Mouse (Mus musculus) brain, adult 2 months (tissue): ENCODE data around the gene Mlx.
A peak's percentile ranks its signal among the peaks of the same experiment; 100 is the strongest.
"Not testable (repeated sequence)": the region's sequence is repeated elsewhere in the genome, so short reads cannot be mapped to it uniquely, and the experiment has no call there.

Experiments used
- DNase-seq: peaks from one replicate; pipeline ENCODE4 v3.0.0; 2011; ENCODE audit warnings: low read depth, low spot score

Gene Mlx

DNA sequence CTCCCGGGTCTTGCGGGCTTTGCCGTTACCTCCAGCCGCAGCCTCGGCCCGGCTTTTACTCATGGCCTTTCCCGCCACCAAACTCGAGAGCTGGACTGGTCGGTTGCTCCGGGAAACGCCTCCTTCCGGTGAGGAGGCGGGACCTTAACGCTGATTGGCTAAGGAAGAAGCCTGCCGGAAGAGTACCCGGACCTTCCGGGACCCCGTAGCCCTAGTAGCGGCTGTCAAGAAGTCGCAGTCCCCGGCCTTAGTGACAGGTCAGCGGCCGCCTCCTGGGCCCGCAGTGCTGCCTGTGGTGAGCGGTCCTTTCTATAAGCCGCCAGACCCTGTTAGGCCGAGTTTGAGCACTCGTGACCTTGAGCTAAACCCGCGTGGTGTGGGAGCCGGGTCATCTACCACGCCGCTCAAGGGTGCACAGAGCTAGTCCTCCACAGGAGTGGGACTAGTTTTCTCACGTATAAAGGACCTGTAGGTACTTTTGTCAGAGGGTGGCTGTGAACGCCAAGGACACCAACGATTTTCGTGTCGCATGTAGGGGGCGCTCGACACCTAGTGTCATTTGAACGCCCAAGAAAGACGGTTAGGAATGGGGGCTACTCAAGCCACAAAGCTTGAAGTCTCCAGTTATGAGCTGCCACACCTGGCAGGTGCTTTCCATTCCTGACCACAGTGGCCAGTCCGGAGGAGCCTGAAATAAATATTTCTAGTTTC is 8.4 kb downstream of the Mlx start, which contains the start of gene Psmc3ip:
Gene Psmc3ip, minus strand, starts transcription at position 123 of the 711 bp plus-strand sequence.
- peak; percentile 98 for DNase-seq

DNA sequence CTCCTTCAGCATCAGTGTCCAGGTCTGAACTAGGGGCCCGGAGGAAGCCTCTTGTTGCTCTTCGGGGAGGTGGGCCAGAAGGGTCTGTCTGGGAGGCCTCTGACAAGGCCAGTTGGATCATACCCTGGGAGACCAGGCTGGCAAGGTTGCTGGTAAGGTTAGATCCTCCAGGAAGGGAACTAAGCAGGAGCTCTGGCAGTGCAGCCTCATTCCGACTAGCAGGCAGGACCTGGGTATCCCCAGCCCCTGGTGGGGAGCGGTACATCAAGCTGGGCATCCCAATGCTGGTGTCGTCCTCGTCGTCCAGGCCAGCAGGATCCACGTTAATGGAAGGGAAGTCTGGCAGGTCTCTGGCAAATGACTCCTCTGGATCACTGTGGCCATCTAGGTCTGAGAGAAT is 11.2 kb downstream of the Mlx start:
- no peak for DNase-seq

DNA sequence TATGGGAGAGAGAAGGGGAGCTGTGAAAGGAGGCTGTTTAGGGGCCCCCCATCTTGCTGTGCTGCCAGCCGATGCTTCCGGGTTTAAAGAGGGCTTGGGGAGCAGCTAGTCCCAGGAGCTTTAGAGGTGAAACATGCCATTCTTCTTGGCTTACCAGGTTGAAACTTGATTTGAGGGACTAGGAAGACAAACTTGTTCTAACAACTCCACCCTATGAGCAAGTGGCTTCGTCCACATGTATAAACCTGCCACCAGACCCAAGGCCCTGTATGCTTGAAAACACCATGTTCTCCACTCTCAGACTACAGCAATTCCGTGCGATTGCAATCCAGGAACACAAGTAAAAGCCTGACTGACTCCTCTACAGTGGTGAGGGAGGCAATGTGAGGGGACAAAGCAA is 15.9 kb downstream of the Mlx start:
- no peak for DNase-seq

DNA sequence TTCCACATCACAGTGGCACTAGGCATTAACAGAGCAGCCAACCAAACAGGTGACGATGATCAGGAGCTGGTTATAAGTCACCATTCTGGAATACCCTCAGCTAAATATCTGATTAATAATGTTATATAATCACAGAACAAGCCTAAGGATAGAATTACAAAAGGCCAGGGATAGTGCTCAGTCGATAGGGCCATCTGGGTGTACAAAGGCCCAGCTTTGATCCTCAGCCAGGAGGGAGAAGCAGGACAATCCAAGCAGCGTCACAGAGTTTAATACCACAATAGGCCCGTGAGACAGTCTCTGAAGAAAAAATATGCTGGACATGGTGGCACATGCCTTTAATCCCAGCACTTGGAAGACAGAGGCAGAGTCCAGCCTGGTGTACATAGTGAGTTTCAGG is 22.3 kb downstream of the Mlx start:
- DNase-seq: peak; percentile 29

- DNase-seq: no peak
Measured at GRCm38 (mm10) chr11:101110708-101111107, 23.6 kb downstream of the Mlx start.

DNA sequence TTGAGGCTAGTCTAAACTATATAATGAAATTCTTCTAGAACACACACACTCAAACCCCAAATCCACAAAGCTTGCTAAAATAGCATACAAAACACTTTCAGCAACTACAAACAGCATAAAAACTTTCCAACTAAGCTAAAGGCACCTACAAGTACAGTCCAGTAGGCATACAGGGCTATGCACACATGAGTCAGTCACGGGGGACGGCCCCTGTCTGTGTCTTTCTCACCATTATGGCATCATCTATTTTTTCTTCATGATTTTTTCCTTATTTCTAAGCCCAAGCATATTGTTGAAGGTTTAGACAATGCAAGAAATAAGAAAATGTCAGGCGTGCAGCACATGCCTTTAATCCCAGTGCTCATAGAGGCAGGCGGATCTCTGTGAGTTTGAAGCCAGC is 24.1 kb downstream of the Mlx start:
- no peak for DNase-seq

DNA sequence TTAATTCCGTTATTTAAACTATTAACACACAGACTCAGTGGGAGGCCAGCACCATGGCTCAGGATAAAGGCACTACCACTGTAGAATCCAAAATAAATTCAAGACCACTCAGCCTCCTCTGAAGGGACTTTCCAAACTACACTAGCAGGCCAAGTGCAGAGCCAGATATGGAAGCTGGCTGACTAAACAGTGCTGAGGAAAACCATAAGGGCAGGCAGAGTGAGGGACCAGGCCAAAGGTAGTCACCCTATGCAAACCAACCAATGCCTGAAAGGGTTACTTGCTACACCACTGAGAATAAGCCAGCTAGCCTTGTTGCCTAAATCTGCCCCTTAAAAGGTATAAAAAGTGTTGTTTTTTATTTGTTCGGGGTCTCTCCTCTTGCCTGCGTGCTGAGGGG is 25.1 kb downstream of the Mlx start:
- DNase-seq: no peak

DNA sequence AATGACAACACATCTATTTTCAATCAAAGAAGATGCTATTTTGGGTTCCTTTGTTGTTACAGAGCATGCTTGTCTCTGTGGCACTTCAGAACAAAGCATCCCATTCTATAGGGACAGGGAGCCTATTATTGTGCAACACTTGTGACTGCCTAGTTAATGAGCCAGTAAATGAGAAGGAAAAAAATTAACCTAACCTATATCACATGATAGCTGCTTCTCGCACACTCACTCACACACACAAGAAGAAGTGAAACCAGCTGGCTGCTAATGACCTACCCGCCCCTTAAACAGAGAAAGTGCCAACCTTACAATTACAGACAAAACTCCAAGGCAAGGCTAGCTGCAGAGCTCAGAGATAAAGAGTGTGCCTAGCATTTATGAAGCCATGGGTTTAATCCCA is 28.5 kb downstream of the Mlx start:
- DNase-seq: peak; percentile 82

DNA sequence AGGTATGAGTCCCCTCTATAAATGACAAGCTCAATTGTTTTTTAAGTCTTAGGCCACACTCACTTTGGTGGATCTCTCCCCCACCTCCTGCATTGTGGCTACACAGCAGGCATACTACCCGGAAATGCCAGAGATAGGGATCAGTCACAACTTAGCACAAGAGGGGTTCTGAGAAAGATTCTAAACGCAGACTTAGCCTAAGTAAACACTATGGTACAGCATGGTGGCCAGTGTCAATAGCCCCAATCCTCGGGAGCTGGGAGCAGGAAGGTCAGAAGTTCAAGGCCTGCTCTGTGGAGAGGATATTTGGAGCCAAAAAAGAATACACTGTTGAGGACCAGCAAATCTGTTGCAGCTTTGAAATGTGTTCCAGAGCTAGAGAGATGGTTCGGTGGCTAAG is 31.0 kb downstream of the Mlx start:
- no peak for DNase-seq

- DNase-seq: no peak
Measured at GRCm38 (mm10) chr11:101119131-101119760, 32.2 kb downstream of the Mlx start.

DNA sequence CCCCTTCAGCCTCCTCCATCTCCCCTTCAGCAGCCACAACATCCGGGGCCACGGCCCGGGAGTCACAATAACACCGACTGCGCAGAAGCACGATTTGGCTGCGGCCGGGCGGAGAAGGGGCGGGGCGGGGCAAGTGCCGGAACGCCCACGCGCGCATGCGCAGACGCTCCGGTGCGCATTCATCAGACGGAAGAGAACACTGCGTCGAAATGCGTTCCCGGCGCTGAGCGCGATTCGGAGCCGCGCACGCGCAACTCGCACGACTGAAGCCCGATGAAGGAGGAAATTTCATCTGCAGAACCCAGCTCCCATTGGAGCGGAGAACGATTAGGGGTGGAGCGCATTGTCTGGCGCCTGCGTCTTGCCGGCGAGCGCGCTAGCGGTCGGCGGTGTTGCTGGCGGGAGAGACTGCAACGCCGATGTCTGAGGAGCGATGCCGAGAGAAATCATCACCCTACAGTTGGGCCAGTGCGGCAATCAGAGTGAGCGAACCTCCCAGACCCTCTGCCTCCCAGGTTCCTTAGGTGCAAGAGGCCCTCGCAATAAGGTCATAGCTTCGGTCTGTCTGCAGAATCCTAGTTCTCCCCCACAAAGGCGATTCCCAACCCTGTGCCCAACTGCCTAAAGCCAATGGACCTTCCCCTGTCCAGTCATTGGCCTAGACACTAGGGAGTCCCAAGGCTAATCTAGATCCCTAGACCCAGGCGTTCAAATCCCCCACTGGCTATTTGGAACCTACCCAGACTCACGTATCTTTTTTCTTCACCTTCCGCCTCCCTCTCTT is 32.9 kb downstream of the Mlx start, which contains the start of the genes Retreg3 and Tubg1:
Gene Retreg3, minus strand, starts transcription at position 133 of the 784 bp plus-strand sequence.
Gene Tubg1, plus strand, starts transcription at position 178 of the 784 bp plus-strand sequence.
- peak; percentile 100 for DNase-seq

DNA sequence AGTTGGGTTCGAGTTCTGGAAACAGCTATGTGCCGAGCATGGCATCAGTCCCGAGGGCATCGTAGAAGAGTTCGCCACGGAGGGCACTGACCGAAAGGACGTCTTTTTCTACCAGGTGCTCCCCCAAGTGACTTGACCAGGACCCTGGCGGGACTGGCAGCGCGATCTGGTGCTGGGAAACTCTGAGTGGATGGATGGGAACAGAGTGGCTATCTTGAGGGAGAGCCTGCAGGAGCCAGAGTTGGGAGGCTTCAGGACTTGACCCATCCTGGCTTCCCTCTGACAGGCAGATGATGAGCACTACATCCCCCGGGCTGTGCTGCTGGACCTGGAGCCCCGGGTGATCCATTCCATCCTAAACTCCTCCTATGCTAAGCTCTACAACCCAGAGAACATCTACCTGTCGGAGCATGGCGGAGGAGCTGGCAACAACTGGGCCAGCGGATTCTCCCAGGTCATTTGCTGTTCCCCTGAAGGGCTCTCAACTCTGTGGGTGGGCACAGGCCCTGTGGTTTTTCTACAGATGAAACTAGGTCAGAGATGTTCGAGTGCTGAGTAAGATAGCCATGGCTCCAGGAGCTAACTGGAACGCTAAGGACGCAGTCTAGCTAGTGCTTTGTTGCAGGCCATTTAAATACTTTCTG is 33.6 kb downstream of the Mlx start:
- DNase-seq: no peak

GRCm38 (mm10) chr11:101124494-101124893 is 37.4 kb downstream of the Mlx start:
- not testable (repeated sequence) for DNase-seq

DNA sequence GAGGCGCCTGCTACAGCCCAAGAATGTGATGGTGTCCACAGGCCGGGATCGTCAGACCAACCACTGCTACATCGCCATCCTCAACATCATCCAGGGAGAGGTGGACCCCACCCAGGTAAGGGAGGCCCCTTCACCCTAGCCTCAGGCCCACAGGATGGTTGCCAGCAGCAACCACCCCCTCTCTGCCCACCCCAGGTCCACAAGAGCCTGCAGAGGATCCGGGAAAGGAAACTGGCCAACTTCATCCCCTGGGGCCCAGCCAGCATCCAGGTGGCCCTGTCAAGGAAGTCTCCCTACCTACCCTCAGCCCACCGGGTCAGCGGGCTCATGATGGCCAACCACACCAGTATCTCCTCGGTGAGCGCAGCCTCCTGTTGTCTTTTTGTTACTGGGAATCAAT is 37.9 kb downstream of the Mlx start:
- not testable (repeated sequence) for DNase-seq

DNA sequence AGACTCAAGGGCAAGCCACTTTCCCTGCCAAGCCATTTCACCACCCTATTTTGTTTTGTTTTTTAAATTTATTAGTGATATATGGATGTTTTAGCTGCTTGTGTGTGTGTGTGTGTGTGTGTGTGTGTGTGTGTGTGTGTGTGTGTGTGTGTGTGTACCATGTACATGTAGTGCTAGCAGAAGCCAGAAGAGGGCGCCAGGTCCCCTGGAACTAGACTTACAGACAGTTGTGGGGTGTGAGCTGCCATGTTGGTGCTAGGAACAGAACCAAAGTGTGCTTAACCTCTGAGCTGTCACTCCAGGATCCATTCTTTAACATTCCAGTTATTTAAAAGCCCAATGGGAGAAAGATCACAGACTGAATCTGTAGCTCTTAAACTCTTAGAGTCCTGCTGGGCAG is 40.0 kb downstream of the Mlx start:
- no peak for DNase-seq

GRCm38 (mm10) chr11:101128996-101129577 is 42.0 kb downstream of the Mlx start:
- DNase-seq: peak; percentile 91

- peak; percentile 36 for DNase-seq
Measured at GRCm38 (mm10) chr11:101130056-101130756, 43.1 kb downstream of the Mlx start.

GRCm38 (mm10) chr11:101131187-101131586 is 44.1 kb downstream of the Mlx start:
- peak; percentile 91 for DNase-seq

GRCm38 (mm10) chr11:101131701-101132100 is 44.6 kb downstream of the Mlx start:
- DNase-seq: peak; percentile 67

- DNase-seq: no peak
Measured at GRCm38 (mm10) chr11:101133037-101133436, 46.0 kb downstream of the Mlx start.
